Mouse (Mus musculus) 3134 (cell line): ENCODE data around the gene Socs4.
"Not testable (repeated sequence)": the region's sequence is repeated elsewhere in the genome, so short reads cannot be mapped to it uniquely, and the experiment has no call there.

Experiments
- DNase-seq: peaks from one replicate; pipeline ENCODE4 v3.0.0-alpha.2; 2011; ENCODE audit warnings: low spot score; ENCODE audit not compliant: insufficient read length; ENCODE audit errors: extremely low read depth

Socs4 gene

DNA sequence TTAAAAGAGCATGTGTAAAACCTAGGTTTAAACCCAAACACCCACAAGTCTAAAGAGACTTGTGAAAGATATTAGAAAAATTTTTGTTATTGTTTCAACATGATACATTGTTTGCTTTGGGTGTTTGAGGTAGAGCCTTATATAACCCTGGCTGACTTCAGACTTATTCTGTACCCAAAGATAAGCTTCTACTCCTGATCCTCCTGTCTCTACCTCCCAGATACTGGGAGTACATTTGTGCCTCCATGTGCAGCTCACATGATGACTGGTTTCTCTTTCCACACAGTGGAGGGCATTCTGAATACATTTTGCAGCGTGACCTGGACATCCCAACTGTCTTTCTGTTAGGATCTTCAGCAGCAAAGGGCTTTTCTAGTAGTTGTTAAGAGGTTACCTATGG is 9.5 kb downstream of the Socs4 start:
- no peak for DNase-seq

DNA sequence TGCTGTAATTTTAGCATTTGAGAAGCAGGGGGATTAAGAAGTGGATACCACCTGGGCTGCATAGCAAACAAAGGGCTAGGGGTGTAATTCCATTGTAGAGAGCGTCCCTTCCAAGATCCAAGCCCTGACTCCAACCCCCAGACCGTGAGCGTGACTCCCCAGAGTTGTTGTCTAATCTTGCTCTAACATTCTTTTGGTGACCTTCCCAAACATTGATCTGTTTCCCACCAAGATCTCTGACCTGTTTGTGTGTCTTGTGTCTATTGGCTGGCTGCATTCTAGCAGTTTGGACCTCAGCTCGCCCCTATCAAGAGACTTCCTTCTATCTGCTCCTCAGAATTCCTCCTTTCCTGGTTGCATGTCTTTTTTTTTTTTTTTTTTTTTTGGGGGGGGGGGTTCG is 10.3 kb downstream of the Socs4 start:
- no peak for DNase-seq

DNA sequence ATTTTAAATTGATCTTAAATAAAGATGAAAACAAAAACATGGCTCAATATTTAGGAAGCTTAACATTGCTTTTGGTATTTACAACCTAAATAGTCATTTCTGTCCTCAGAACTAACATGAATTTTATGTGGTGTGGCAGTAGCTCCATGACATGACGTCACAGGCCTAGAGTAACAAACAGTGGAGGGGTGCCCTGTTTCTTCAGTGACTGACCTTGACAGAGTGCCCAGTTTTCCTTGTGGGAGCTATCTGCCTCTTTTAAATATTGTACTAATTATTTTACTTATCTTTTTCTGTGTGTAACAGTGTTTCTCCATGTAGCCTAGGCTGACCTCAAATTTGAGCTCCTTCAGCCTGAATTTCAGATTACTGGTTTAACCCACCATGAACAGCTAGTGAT is 15.0 kb downstream of the Socs4 start:
- DNase-seq: no peak

DNA sequence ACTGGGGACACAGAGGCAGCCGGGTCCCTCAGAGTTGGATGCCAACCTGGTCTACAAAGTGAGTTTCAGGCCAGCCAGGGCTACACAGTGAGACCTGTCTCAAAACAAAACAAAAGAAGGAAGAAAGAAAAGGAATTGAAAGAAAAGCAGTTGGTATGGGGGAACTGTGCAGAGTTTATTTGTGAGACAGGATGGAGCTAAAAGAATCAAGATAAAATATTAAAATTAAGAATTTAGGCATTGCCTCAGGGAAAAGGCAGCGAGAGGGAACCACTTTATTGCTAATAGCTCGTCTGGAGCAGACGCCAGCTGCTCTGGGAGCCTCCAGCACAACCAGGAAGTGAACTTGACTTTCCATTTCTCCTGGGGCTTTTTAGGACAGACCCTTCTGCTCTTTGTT is 17.4 kb downstream of the Socs4 start:
- no peak for DNase-seq

DNA sequence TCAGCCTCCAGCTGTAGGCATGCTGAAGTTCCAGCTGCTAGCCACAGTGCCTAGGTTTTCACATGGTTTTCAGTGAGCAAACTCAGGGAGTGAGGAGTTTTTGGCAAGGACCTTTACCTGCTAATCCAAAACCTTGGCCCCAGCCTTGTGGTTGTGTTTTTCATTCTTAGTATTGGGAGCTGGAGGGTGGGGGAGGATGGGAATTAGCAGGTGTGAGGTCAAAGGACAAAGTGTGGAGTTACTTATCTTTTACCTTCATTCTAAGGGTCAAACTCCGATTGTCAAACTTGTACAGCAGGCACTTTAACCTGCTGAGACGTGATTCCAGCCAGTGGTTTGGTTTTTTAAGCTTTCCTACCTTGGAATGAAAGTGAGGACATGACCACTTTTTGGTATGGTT is 19.5 kb downstream of the Socs4 start:
- no peak for DNase-seq

DNA sequence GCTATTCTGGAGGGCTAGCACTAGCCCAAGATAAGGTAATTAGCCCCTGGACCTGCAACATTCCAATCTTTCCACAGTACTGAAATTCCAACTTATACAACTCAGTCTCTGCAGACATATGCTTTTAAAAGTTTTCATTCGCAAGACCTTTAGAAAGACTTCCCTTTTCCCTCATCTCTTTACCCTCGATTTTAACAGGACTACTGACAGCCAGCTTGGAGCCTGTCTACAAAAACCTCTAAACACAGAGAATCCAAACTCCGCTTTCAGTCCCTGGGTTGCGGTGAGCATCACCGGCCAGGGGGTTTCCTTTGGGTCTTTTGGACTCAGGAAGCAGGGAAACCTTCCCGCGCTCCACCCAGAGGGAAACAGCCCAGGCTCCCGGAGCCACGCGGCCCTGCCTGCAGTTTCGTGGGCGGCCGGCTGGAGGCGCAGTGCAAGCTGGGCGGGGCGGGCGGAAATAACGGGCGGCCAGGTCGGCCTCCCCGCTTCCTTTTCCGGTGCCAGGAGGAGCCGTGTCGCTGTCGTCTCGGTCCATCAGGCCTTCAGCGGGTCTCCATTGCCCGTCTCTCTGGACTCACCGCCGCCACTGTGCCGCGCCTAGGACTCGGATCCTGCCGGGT is 21.2 kb downstream of the Socs4 start, which contains the start of gene Mapk1ip1l:
Gene Mapk1ip1l, plus strand, starts transcription at position 482 of the 623 bp plus-strand sequence.
- peak; percentile 88 for DNase-seq

DNA sequence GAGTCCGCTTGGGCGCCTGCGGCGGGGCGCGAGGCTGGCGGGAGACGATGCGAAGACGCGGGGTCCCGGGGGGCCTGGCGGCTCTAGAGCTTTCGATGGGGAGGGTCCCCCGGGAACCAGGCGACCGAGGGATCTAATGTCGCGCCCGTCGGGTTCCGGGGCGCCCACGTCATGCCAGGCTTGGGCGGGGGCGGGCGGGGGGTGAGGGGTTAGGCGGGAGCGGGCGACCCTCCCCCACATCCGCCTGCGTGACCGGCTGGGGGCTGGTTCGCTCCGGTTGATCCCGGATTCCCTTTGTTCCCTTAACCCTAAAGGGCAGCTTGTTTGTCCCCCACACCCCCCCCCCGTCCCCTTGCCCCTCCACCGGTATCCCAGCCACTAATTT is 21.7 kb downstream of the Socs4 start:
- DNase-seq: no peak

DNA sequence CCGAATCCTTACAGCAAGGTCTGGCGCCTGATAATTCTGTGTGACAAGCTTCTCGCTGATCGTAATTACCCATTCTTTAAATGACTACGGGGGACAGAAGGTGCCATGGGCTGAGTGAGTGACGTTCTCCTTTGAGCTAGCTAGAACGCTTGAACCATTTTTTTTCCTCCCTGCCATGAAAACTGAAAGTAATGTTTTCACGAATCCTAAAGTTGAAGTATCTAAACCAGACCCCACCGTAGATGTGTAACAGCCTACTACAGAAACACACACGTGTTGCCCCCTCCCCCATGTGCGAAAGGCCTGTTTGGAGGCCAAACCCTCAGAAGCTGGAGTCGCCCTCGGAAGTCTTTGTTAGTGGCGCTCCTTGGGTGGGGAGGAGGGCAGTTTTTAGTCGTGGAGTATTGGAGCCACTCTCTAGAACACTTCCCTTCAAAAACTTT is 22.1 kb downstream of the Socs4 start:
- no peak for DNase-seq

DNA sequence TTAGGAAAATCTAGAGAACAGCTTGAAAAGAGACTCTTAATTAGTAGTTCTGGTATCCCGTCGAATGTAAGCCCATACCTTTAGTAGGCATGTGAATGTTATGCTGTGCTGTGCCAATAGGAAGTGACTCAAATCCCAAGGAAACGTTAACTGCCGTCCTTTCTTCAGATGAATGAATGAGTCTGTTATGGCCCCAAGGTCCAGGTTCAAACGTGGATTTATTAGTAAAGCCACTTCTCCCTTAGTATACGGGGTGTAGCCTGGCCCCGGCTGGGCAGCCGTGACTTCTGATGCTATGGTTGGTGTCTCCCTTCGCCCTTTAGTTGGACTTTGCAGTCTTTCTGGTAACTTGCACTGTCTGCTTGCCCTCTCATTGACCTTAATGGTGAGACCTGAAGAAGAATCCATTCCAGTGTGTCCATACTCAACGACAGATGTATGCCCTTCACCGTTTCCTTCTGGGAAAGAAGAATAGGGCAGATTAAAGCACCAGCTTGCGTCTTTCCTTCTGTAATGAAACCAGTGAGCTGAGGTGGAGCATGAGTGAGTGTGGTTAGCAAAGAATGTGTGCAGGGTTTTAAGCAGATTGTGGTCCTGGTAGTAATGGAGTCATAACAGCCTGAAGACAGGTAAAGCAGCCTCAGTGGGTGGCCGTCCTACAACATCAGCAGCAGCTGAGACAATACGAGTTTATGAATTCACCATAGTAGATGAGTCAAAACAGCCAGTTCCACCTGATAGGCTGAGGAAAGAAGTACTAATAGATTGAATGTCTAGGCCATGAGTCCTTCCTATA is 26.4 kb downstream of the Socs4 start:
- no peak for DNase-seq

DNA sequence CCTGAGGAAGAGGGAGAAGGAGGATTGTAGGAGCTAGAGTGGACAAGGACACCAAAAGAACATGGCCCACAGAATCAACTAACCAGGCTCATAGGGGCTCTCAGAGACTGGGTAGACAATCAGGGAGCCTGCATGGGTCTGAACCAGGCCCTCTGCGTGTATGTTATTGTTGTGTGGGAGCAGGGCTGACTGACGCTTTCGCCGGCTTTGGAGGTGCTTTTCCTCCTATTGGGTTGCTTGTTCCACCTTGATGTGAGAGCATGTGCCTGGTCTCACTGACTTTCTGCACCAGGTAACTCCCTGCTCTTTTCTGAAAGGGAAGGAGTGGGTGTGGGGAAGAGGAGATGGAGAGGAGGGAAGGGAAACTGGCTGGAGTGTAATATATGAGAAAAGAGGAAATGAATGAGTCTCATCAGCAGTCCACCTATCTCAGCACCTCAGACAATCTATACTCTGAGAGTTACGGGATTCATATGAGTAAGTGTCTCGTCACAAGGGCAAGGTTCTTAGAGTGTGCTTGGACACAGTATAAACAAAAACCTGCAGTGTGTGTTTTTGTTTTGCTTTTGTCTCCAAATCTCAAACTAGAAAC is 28.2 kb downstream of the Socs4 start:
- no peak for DNase-seq

DNA sequence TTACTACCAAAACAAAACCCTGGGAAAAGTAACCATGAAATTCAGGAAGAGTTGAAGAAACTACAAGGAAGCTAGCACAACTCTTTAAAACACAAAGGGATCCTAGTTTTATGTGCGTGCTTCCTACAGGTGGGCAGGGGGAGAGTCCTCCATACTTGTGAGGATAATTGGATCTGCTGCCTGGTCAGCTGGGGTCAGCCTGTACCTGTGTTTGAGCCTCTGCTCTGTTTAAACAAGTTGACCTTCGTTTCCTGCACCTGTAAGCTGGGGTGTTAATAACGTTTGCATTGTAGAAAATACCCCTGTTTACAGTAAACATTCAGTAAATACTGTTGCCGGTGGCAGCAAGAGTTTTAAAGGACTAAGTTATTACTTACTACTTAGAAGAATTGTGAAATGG is 29.2 kb downstream of the Socs4 start:
- DNase-seq: no peak

DNA sequence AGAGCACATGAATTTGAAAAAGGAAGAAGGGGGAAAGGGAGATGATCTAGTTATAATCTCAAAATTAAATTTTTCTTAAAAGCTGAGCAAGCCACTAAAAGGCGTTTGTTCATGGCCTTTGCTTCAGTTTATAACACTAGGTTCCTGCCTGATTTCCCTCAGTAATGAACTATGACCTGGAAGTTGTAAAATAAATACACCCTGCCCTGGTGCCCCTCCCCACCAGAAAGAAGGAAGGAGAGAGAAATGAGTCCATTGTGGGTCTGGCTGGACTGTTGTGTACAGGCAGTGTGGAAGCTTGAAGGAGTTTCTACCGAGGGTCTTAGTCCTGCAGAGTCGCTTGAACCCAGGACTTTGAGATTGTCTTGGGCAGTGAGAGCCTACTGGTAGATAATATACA is 30.9 kb downstream of the Socs4 start:
- no peak for DNase-seq

DNA sequence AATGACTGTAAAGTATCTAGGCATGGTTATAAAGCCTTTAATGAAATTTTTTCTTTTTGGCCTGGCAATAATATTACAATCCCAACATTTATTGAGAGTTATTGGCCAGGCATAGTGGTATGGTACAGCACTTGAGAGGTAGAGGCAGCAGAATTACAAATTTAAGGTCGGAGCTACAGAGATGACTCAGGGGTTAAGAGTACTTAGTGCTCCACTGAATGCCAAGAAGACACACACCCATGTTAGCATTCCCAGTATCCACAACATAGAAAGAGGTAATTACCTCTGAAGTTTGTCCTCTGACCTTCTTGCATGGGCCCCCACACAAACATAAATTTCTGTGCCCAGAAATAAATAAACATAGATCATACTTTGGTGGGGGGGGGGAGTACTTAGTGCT is 32.3 kb downstream of the Socs4 start:
- DNase-seq: no peak

DNA sequence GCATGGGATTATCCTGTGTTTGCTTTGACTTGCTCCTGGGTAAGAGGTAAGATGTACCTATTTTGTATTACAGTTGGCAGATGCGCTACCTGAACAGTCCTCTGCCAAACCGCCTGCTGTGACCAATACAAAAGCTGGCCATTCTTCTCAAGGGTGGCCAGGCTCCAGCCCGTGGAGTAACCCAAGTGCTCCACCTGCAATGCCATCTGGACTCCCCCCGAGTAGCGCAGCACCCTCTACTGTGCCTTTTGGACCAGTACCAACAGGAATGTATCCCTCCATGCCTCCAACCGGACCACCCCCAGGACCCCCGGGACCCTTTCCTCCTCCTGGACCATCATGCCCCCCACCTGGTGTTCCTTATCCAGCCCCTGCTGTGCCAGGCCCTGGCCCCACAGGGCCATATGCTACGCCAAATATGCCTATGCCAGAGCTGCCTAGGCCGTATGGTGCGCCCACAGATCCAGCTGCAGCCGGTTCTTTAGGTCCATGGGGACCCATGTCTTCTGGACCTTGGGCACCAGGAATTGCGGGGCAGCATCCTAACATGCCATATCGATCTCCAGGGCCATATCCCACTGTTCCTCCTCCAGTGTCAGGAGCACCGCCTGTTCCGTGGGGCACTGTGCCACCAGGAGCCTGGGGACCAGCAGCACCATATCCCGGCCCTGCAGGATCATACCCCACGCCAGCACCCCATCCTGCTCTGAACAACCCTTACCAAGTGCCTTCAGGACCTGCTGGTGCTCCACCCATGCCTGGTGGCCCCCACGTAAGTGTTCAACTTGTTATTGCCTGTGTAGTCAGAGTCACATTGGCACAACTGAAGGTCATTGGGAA is 33.8 kb downstream of the Socs4 start:
- no peak for DNase-seq

DNA sequence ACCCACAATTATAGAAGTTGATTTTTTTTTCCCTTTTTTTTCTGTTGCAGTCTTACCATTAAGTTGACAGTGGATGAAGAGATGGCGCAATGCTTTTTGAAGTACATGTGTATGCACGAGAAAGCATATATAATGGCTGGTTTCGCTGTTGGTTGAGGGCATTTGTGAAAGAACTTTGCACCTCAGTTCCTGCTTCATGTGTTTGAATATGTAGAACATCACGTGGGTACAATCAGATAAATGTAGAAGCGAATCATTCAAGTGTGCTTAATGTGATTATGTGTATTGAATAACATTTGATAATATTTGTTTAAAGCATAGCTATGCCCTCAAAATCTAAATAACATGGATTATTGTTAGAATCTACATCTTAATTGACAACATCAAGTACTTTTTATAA is 42.6 kb downstream of the Socs4 start:
- no peak for DNase-seq

DNA sequence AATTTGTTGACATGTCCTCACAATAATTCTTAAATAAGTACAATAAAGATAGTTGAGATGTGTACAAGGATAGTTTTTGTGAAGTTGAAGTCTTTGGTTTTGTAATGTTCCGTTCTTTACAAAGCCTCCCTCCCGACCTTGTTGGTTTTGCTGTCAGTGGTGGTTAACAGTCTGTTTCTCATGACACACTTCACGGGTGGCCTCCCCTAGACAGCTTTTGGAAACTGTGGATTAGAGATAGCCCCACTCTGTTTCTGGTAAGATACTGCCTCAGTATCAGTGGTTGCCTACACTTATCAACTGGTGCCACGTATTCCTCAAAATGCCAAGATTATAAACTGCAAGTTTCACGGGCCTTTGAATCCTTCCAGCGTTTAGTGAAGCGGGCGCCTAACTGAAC is 44.9 kb downstream of the Socs4 start:
- DNase-seq: not testable (repeated sequence)

DNA sequence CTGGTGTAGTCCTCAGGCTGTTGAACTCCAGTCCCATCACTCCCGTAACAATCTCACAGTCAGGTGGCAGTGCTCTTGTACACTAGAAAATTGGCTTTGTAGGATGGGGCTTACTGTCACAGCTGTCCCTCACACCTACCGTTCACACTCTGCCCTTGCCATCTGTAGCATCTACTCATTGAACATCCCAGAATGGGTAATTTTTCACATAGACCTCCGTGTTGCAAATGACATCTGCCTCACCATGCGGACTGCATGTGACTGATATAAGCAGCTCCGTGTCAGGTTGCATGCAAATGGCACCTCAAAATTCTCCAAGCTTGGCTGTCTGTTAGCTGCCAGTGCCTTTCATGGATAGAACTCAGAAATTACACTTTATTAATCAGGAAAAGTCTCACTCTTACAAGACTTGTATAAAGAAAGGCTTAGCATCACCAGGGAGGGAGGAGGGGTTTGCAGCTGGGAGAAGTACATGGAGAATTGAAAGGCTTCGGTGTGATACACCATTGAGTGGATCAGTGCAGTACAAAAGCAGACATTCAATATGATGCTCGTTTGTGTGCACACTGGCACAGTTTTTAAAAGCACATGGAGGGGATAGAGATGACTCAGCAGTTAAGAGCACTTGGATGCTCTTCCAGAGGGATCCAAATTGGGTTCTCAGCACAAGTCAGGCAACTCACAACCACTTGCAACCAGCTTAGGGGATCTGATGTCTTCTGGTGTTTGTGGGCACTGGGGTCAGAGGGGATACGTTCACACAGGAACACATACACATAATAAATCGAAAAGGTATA is 49.4 kb downstream of the Socs4 start:
- DNase-seq: no peak

DNA sequence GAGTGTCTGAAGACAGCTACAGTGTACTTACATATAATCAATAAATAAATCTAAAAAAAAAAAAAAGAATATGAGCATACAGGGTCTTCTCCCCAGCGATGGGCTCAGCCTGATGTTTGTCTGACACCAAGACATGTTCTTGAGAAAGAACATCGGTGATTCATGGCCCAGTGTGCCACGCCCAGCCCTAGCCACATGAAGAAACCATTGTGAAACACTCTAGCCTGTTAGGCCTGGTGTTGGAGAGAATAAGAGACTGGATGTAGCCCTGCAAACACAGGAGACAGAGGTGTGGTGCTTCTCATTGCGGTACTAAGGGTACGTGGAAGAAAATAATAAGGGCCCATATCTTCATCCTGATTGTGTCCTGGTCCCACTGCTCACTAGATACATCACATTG is 50.6 kb downstream of the Socs4 start:
- peak; percentile 41 for DNase-seq

DNA sequence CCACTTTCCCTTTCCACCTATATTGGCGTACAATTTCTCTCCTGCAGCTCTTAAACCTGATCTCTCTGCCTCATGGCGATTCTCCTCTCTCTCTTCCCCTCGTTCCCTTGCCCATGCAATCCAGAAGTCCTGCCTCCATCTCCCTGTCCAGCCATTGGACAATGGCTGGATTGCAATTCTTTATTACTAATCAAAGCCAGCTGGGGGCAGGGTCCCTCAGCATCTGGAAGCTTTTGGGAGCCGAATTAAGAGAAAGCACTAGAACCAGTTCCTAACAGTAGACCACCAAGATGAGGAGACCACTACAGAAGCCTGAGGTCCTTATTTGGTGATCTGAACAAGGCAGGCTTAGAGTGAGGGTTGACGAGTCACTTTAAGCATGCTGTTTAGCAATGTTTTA is 55.2 kb downstream of the Socs4 start:
- no peak for DNase-seq

DNA sequence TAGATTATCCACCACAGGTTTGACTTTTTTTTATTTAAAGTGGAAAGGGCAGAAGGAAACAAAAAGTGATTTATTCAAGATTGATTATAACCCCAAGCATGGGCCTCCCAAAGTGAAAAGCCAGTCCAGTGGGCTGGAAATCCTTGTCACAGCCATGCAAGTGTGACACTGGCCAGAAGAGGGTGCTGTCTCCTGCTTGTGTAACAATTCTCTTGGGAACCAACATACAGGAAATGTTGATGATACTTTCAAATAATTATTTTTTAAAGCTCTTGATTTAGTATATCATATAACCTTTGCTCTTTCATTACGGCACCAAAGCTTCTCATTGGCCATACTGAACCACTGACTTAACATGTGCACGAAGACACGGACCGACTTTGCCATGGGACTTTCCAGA is 58.1 kb downstream of the Socs4 start:
- no peak for DNase-seq
